Mouse (Mus musculus): ENCODE measurements at regions not wholly inside any gene's neighbourhood (a gene's known extent, or its start where the extent isn't known, plus 50 kb on each side); places are given as distances from the start of the nearest gene placed in this dataset.

- TF ChIP-seq CTCF (IDR thresholded peaks at IDR 0.05; ENCODE audit: borderline replicate concordance, insufficient read depth, low read length), result no peak
- no peak for TF ChIP-seq POLR2A (IDR thresholded peaks at IDR 0.05; ENCODE audit: low read depth, low read length)
Observed at GRCm38 (mm10) chr10:119107728-119108127, 132.1 kb downstream of the Cand1 start.

All from embryonic fibroblast, embryonic 13.5 days (primary cell).